Mouse (Mus musculus) CD4-positive, CD25-positive, alpha-beta regulatory T cell, adult 4 months (primary cell): Measurements from ENCODE around the gene Mgat3. TPM values are rescaled to one million over a fixed set of nuclear protein-coding genes. Genes with fewer than 3 reads are reported as not detected.

Experiments used
- ATAC-seq: one replicate; pipeline ENCODE4 v1.8.0; 2017
- polyA plus RNA-seq, 2 experiments: library from polyadenylated mRNA; unstranded; fragments of 100-300 nt; shearing (Covaris generic); gene quantifications; one replicate each; pipeline ENCODE4 v1.2.1; 2017

Gene Mgat3
- polyA plus RNA-seq, 2 experiments from 2014 or later, result 0.13 TPM; not detected in 1

DNA sequence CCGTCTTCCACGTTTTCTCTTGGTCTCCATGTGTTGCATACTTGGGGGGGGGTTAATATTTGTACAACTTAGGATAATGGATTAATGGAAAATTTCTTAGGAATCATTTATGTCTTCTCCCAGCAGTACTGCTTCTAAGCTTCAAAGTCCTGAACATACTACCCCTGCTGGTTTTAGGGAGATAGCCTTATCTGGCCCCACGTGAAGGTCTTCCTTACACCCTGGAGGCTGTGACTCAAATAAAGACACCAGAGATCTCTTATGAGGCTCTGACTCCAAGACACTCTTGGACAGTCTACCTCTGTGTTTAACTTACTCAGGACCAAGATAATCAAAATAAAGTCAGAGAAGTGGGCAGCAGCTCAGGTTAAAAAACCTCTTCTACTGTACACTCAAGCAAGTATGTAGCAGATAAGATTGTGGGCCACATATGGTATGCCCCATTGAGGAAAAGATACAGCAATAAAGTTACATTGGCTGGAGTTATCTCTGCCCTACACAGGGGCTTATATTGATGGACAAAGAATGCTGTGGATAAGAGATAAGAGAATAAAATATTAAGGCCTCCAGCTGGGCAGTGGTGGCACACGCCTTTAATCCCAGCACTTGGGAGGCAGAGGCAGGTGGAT lies 8.7 kb downstream of the Mgat3 start:
- ATAC-seq, result no peak

DNA sequence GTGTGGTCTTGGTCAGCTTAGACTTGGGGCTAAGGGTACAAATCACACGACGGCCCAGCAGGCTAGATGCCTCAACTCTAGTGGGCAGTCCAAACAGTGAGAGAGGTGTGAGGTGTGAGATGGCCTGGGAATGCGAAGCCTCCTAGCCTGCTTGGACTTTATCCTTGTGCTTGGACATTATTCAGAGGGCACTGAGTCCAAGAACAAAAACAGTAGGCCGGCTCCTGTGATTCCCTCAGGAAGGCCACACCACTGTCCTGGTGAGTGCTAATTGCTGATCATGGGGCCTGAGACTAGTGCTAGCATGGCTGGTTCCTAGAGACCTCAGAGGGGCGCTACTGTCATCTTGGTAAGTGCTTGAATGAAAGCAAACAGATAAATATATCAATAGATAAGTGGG lies 15.4 kb downstream of the Mgat3 start:
- no peak for ATAC-seq

DNA sequence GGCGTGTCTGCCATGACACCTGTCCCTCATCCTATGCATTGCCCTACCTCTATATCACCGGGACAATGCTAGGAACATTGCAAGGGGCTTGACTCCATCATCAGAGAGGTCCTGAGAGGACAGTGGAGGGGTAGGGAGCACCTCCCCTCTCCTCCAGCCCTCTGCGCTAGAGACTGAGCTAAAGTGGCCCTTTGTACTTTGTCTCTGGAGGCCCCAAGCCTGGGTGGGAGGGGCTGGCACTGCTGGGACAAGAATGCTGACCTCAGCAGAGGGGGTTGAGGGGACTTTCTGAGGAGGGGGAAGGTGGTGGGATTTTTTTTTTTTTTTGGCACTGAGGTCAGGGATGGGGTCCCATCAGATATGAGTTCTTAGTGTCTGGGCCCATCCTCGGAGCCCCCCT lies 16.6 kb downstream of the Mgat3 start:
- no peak for ATAC-seq

DNA sequence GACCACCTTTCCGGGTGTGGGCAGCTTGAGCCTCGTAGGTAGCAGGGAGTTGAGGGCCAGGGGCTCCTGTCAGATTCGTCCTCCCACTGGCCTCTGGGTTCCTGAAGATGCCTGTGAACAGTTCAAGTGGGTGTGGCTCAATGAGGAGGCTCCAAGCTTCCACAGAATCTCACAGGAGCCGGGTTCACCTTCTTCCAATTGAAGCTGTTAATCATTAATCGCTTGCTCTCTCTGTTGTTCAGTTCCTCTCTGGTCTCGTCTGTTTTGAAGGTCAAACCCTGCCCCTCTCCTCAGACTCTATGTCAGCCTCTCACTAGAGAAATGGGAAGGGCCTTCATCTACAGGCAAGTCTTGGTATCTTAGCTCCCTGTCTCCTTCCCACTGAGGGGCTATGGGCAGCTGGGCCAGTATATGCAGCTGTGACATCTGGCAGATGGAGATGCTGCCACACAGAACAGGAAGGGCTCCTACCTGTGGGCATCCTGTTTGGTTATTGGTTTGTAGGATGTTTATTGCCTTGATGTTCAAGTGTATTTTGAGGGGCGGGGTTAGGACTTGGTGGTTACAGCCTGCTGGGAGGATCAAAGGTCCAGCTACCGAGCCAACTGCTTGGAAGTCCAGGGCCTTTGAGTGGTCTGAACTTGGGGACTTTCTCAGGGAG lies 18.2 kb downstream of the Mgat3 start:
- peak; percentile 56 for ATAC-seq

DNA sequence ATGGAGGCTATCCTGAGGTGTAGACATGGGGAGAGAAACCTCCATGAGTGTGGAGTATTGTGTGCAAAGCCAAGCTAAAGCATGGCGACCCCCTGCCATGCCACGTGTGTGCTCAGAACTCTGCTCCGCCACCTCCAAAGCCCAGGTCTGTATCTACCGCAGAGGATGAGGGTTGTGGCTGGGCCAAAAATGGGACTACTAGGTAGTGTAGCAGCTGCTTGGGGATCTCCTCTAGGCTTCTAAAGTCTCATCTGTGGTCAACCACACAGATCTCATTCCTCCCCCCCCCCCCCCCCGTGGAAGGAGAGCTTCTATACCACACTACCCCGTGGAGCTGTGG lies 18.7 kb downstream of the Mgat3 start:
- peak; percentile 80 for ATAC-seq

DNA sequence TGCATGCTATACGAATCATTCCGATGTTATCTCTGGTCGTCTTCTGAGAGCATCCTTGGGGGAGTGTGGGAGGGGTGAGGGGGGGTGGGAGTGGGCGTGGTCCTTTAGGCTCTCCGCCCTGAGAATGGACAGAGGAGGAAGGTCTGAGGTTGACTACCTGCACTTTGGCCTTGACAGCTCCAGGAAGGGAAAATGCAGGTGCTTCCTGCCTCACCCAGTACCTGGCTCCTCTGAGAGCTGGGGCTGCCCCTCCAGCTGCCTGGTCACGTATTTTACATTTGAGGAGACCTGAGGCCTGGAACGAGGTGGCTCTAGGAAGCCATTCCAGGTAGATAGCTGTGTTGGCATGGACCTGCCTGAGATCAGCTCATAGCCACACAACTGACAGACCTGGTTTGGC lies 19.3 kb downstream of the Mgat3 start:
- peak; percentile 49 for ATAC-seq

DNA sequence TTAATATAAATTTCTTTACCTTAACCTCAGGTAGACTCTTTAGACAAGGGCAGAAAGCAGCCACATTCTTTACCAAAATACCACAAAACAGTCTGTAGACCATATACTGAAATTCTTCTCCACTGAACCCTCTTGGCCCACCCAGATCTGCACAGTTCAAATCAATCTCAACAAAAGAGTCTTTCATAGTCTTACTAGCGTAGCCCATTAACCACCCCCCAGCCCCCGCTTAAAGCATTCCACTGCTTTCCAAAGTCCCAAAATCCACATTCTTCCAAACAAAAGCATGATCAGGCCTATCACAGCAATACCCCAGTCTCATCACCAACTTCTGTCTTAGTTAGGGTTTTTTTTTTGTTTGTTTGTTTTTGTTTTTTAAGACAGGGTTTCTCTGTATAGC lies 26.0 kb downstream of the Mgat3 start:
- no peak for ATAC-seq

DNA sequence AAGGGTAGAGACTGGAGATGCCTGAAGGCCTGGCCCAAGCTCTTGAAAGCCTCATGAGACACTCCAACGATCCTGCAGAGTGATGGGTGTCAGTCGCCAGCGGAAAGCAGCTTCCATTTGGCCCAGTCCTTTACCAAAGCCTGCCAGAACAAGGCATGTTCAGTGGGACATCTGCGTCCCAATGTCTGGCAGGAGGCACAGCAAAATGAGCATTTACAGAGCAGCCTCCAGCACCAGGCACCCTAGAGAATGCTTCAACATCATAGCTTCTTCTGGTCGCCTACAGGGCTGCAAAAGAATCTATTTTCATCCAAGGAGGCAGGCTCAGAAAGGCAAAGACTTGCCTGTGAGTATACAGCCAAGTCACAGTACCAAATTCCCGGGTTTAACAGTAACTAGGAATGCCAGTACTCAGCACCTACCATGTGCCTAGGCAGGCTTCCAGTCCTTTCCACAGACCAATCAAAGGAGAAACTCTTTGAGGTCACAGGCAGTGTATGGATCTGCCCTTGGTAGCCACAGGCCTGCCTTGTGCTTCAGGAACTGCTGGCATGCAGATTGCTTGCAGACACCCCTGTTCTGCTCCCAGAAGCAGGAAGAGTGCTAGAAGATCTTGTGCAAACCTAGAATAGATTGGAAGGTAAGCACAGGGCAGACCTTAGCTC lies 28.7 kb downstream of the Mgat3 start:
- no peak for ATAC-seq

DNA sequence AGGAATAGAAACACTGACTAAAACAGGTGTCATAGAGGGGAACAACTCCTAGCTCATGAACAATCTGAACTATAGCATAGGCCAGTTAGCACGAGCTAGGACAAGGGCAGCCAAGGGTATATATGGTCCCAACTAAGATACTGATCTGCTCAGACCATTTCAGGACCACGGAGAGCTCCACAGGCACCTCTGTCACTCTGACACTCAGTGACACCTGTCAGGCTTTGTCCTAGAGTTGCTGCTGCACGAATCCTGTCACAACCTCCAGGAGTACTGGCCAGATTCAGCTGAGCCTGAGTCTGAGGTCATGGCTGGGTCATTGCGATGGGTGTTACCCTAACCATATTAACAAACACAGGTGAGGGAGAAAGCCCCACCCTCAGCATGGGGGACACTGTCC lies 29.9 kb downstream of the Mgat3 start:
- no peak for ATAC-seq

DNA sequence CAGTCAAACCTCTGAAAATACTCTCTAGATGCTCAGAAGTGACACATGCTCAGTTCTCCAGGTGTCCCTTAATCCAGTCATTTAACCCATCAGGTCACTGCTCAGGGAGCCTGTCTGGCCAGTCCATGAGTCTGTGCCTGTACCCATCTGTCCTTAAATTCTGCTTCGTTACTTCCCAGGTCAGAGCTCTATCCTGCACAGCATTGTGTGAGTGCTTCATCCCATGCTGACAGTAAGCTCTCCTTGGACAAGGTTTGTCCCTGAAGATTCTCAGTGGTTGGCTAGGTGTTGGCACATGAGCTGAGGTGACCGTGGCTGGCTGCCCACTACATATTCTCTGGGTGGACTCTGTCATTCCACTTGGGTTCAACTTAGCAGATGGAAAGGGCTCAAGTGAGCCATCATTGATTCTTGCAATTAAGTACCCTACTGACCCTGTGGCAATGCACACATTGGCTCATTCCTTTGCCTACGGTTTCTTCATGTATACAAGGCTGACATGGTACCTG lies 32.6 kb downstream of the Mgat3 start:
- ATAC-seq, result no peak

DNA sequence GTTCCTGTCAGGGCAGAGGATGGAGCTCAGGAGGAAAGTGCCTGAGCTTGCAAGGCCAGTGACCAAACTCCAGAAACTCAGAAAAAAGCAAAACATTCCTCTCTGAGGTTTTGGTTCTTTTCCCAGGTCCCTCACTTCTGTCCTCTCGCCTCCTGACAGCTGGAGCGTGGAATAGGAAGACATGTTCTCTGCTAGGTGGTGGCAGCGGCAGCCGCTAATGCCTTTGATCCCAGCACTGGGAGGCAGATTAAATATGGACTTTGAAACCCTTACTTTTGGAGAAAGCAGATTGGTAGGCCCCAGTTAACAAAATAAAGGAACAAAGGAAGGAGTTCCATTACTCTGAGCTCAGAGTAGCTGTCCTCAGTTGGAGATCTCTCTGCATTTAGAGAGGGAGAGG lies 34.9 kb downstream of the Mgat3 start:
- no peak for ATAC-seq

DNA sequence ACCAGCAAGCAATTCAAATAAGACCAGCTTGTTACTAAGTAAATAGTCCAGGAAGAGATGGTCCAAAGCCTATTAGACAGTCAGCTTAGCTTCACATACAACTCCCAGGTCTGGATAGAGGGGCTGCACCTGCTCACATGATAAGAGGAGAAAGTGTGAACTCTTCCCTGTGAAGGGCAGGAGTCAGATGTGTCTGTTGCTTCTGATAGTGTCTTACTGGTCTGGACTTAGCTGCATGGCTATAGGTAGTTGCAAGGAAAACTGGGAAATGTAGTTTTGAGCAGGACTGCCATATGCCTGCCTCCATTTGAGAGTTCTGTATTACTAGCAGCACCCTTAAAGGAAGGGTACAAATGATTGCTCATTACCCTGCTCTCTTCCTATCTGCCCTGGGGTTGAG lies 40.2 kb downstream of the Mgat3 start:
- ATAC-seq, result no peak

DNA sequence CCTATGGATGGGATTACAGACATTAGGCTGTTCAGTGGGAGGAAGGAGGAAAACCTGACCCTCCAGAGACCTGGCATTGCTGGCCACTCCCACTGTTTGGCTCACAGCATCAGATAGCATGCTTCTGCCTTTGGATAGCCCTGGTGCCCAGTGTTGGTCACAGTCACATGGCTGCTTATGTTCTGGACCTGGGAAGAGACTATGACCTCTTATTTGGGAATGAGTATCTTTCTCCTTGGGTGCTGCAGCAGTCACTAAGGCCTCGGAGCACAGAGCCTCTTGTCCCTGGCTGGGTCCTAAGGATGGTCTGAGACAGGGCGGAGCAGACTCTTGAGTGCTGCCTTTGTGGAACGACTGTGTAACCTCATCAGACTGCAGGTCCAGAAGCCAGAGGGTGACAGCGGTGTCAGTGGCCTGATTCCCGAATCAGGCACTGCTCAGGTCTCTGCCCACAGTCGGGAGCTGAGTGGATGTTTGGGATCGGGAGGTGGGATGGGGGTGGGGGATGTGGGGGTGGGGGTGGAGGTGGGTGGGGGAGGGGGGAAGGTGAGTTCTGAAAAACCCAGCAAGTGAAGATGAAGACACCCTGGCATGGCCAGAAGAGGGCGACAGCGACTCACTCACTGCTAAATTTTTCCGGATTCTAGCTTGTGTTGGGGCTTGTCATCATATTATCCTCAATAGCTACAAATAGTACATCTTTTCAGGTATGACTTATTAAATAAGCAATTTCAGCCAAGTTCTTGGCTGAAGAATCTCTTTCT lies 42.4 kb downstream of the Mgat3 start:
- ATAC-seq, result no peak

DNA sequence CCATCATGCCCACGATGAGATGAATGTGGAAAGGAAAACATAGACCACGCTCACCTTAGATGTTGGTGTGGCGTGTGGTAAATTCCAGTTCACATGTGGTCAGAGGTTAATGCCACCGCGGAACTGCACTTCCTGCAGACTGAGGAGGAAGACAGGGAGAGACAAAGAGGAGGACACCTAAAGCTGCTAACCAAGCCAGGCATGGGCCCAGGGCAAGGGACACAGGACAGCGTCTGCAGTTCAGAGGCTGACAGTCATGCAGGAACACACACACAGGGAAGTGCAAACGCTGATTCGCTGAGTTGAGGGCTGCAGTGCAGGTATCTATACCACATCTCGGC lies 42.9 kb downstream of the Mgat3 start:
- no peak for ATAC-seq

DNA sequence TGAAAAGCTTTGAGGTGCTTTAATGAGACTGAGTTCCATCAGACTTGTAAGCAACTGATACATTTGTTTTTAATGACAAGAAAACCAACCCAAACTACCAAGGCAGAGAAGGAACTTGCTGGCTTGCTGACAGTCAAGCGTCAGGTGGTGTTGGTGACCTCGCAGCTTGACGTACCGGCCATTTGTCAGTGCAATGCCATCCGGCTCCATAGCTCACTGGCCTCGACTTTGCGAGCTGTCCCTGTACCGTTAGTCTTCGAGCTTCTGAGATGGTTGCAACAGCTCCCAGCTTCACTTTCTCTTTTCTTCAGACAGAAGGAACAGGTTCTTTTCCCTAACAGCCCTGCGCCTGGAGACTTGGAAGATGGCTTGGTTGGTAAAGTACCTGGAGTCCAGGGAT lies 44.0 kb downstream of the Mgat3 start:
- no peak for ATAC-seq

DNA sequence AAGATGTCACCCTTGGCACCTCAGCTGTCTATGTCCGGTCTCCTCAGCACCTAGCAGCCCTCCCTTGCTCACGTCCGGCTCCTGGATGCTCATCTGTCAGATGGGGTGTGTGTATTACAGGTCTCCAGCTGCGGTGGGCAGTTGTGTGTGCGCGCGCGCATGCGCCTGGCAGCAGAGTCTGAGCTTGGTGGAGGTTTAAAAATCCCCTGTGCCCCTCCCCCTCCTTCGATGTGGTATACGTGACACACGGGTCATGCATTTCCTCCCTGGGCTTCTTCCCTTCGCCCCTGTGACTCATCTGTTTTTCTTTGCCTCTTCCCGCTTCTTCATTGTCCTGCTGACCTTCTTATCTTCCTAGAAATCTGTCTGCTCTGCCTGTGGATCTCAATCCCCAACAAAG lies 45.7 kb downstream of the Mgat3 start:
- ATAC-seq, result peak; percentile 86

DNA sequence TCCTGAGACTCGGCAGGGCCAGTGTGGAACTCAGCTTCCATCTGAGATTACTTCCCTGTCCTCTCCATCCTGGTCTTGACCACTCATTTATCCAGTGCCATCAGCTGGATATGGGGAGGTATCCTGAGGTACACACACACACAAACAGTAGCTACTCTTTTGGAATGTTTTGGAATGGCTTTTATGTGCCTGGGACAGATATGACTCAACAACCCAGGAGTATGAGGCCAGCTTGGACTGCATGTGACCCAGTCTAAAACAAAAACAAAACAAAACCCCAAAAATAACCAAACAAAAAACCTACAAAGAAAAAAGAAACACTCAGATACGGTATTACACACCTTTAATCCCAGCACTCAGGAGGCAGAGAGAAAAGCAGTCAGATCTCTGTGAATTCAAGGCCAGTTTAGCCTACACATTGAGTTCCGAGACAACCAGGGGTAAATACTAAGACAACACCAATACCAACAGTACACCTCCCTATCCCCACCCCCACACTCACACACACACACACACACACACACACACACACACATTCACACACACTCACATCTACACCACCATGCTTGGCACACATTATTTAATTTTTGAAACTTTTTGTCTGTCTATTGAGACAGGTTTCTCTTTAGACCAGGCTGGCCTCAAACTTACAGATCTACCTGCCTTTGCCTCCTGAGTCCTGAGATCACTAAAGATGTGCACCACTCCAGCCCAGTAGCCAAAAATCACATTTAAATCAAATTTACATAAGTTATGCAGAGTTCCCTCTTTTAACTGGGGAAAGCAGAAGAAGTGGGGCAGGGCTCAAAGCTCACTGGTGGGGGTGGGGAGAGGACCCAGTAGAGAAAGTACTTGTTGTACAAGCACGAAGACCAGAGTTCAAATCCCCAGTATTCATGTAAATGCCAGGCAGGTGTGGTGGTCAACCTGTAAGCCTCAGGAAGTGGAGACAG lies 46.5 kb downstream of the Mgat3 start:
- ATAC-seq, result no peak

DNA sequence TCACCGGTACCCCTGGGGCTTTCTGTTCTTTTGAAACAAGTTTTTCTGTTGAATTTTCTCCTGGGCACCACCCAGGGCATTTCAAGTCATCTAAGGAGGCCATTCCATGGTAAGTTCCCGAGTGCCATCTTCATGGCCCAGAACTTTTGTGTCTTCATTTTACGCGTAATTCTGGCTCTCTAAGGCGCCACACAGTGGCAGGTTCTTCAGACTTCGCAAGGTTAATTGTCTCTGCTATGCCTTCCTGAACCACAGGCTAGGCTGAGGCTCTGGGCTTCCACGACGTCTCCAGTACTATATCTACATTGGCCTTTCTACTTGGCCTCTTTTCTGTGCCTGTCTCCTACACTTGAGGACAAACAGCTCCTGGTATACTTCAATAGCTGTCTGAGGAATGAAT lies 47.5 kb downstream of the Mgat3 start:
- ATAC-seq, result peak; percentile 7

DNA sequence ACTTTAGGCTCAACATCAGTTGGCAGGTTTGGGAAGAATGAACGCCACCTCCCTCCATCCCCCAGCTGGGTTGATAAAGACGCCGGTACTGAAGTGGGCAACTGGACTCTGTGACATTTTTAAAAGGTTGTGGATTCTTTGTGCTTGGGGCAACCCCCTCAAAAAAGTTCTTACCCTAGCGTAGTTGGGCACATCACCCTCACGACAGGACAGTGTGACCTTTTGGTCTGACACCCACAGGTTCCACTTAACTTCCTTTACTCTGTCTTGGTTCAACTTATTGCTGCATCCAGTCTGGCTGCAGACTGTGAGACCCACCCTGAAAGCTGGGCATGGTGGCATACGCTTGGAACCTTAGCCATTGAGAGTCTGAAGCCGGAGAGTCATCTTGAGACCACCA lies 50.2 kb downstream of the Mgat3 start:
- no peak for ATAC-seq

DNA sequence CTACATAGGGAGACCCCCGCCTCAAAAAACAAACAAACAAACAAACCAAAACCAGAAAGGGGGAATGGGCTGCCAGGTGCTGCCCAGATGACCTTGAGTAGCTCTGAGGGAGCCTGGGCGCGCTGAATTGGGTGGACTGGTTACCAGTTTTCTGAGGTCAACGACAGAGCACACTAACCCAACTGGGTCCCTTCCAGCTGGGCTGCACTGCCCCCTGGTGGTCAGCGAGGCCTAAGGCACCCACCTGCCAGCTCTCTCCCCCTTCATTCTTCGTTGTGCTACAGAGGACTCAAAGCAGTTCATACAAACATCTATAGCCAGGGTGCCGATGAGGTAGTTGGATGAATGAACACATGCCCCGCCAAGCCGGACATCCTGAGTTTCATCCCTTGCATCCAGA lies 51.7 kb downstream of the Mgat3 start:
- peak; percentile 80 for ATAC-seq

DNA sequence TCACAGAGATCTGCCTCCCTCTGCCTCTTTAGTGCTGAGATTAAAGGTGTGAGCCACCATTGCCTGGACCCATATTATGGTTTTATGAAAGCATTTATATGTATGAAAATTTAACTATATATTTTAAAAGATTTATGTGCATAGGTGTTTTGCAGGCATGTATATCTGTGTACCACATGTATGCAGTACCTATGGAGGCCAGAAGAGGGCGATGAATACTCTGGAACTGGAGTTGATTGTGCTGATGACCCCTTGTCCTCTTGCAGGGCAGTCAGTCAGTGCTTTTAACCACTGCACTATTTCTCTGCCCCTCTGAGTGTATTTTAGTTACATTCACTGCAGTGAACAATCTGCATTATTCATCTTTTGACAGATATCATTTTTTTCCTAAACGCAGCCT lies 52.3 kb downstream of the Mgat3 start:
- ATAC-seq, result no peak

DNA sequence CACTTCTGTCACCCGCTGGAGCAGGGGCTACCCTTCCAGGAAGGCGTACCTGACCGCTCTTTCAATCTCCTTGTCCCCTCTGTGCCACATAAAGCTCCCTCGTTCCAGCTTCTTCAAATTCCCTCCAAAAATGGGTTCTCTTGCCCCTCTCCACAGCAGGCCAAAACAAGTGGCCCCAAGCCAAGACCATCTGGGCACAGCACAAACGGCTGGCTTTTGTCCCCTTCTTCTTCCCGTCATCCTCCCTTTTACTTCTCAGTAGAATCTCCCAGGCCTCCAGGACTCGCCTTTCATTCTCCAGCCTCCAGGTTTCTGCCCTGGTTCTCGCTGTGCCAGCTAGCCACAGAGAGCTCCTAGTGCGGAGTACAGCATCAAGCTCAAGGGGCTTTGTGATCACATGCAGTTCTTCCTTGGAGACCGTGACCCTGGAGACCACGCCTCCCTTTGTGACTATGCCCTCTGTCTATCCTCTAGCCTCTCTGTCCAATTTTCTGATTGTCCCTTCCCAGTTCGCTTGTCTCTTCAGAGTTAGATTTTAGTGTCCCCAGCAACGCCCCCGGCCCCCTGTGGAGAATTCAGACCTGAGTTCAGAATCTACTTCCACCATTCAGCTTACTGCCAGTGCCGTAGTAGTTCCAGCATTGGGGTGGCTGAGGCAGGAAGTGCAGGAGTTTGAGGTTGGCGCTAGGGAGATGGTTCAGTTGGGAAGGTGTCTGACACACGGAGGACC lies 54.7 kb downstream of the Mgat3 start:
- ATAC-seq, result no peak
